Mouse (Mus musculus): ENCODE measurements at regions not wholly inside any gene's neighbourhood (a gene's known extent, or its start where the extent isn't known, plus 50 kb on each side); places are given as distances from the start of the nearest gene placed in this dataset.
"Not testable (repeated sequence)": the region's sequence is repeated elsewhere in the genome, so short reads cannot be mapped to it uniquely, and the experiment has no call there.

- no peak for DNase-seq (ENCODE audit: low spot score in 2 of 2)
These were observed 65.8 kb upstream of the Rmdn2 start for GRCm38 (mm10) chr17:79545878-79546277.

DNA sequence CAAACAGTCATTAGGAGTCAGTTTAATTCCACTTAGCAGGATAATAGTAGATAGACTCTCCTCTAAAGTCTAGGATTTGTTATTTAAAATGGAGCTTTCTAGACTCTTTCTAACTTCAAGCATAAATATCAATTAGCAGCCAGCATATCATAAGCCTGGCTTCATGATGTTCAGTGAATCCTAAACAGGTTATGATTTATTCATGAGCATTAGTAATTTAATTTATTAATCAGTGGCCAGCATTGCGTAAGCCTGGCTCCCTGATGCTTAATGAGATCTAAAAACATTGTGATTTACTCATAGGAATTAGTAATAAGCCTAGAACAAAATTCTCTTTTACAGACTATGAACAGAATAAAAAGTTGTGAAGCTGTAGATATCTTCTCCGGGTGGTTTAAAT lies 64.6 kb upstream of the Rmdn2 start:
- DNase-seq (ENCODE audit: low spot score in 2 of 2): no peak

DNA sequence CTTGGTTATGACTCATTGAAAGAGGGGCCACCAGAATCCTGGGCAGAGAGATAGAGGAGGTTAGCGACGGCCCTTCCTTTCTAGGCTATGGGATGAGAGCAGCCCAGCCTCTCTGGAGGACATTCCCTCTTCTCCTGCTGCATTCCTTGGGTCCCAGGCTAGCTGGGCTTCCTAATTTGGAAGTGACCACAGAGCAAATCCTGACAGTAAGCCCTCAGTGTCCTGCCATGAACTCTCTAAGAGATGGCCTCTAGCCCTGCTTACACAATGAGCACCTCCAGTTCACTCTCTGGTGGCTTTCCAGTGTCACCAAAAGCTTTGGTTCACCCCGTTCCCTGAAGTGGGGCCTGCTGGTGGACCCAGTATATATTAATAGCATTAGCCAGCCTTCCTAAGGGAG lies 64.1 kb upstream of the Rmdn2 start:
- DNase-seq (ENCODE audit: low spot score in 2 of 2): no peak

- not testable (repeated sequence) for DNase-seq (ENCODE audit: low spot score in 2 of 2)
These were observed 61.3 kb upstream of the Rmdn2 start for GRCm38 (mm10) chr17:79550409-79550808.

- DNase-seq (ENCODE audit: low spot score in 2 of 2): peak in 1 of 2 experiments; percentile 14
These were observed 57.8 kb upstream of the Rmdn2 start for GRCm38 (mm10) chr17:79553850-79554249.

DNA sequence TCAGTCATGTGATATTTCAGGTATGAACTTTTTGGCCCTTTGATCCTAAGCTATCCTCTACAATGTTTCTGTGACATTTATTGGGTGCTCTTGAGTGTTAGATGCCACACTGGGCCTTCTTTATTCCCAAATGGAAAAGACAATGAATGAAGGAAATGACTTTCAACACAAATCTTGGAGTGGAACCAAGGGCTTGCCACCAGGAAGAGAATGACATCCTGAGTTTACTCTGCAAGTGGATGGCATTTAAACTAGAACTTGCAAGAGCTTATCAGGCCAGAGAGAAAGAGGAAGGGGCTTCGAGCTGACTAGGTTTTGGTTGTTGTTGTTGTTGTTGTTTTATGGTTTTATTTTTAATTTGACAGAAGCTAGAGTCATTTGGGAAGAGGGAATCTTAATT lies 56.1 kb upstream of the Rmdn2 start:
- no peak for DNase-seq (ENCODE audit: low spot score in 2 of 2)
